Mouse (Mus musculus): ENCODE measurements around the gene Avpr1a. TPM values are rescaled to one million over a fixed set of nuclear protein-coding genes. Genes with fewer than 3 reads are reported as not detected.

Gene Avpr1a
- polyA plus RNA-seq, 1 experiment from 2014 or later = 8.5 TPM

DNA sequence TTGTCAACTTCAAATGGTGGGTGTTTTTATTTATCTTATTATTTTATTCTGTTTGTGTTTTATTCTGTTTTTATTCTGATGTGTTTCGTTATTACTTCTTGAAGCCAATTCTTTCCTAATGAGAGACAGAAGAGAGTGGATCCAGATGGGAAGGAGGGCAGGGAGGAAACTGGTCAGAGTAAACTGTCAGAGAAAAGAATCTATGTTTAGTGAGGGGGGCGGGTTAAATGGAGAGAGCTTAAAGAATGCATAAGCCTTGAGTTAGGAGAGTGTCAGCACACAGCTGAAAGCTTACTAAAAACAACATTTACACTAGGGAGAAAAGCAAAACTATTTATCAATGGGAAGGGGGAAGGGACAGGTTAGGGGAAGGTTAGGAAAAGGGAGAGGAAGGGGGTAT lies 50.3 kb downstream of the Avpr1a start:
- H3K9ac ChIP-seq (ENCODE audit: low read depth, low read length) = no peak overlapping the region
- H3K9me3 ChIP-seq (replicated peaks; ENCODE audit: low read length) = no peaks in the 10 kb centered on the region
- no peak overlapping the region for H3K4me2 ChIP-seq (ENCODE audit: low read length)
- no peaks in the 10 kb centered on the region for H3K36me3 ChIP-seq (ENCODE audit: insufficient read depth, low read length)
- no peaks in the 10 kb centered on the region for H3K27me3 ChIP-seq (ENCODE audit: insufficient read depth, low read length)
- H3K4me3 ChIP-seq (replicated peaks; ENCODE audit: low read depth, low read length) = no peak overlapping the region
- H3K27ac ChIP-seq = no peak overlapping the region
- WGBS = 53% methylated on average over 2 of the region's 2 CpGs
- TF ChIP-seq CTCF (IDR thresholded peaks at IDR 0.05; ENCODE audit: low read depth) = no peak
- ATAC-seq (replicated peaks; ENCODE audit: low FRiP score, low read depth) = no peak
- peak; percentile 43 for DNase-seq (ENCODE audit: low spot score)
- no peaks in the 10 kb centered on the region for H3K4me1 ChIP-seq (replicated peaks; ENCODE audit: insufficient read depth, low read length)

- no peak for TF ChIP-seq CTCF (IDR thresholded peaks at IDR 0.05; ENCODE audit: low read depth)
- Histone ChIP-seq H3K27ac (no peak overlapping the region), H3K4me1 (replicated peaks; ENCODE audit: insufficient read depth, low read length) (no peaks in the 10 kb centered on the region), H3K4me2 (ENCODE audit: low read length) (no peak overlapping the region), H3K27me3 (ENCODE audit: insufficient read depth, low read length) (no peaks in the 10 kb centered on the region), H3K9ac (ENCODE audit: low read depth, low read length) (no peak overlapping the region), H3K4me3 (replicated peaks; ENCODE audit: low read depth, low read length) (no peak overlapping the region), H3K9me3 (replicated peaks; ENCODE audit: low read length) (no peaks in the 10 kb centered on the region), H3K36me3 (ENCODE audit: insufficient read depth, low read length) (no peaks in the 10 kb centered on the region)
- 61% methylated on average over 6 of the region's 6 CpGs for WGBS
- DNase-seq (ENCODE audit: low spot score) (no peak), ATAC-seq (replicated peaks; ENCODE audit: low FRiP score, low read depth) (no peak)
Measured at GRCm38 (mm10) chr10:122499306-122499705, 51.0 kb downstream of the Avpr1a start.

Other genes starting within 250 kb of the Avpr1a start
- 33.5 and 38.0 TPM in 2 replicates for gene Ppm1h, start 230.3 kb downstream of the Avpr1a start, polyA plus RNA-seq (2015; fragmentation: Nextera tagmentation; extraction: Ambion mirVana)